Mouse (Mus musculus): ENCODE measurements around the gene Epn2. TPM values are rescaled to one million over a fixed set of nuclear protein-coding genes. Genes with fewer than 3 reads are reported as not detected.

Epn2 gene
- polyA plus RNA-seq, 1 experiment from 2014 or later = 28.0 TPM

GRCm38 (mm10) chr11:61602705-61603104 is 23.2 kb upstream of the Epn2 start:
- no peak overlapping the region for H3K9ac ChIP-seq (ENCODE audit: low read depth, low read length)
- DNase-seq (ENCODE audit: low spot score) = peak; percentile 62
- H3K9me3 ChIP-seq (ENCODE audit: control insufficient read depth, low read length) = peaks cover 15% of the 10 kb centered on the region; the same call in 1 of the 2 replicates
- H3K36me3 ChIP-seq (ENCODE audit: control insufficient read depth, insufficient read depth, low read length) = no peaks in the 10 kb centered on the region
- H3K4me3 ChIP-seq (ENCODE audit: low read depth, low read length) = no peak overlapping the region
- H3K27me3 ChIP-seq (replicated peaks; ENCODE audit: control insufficient read depth, insufficient read depth, low read length) = no peaks in the 10 kb centered on the region
- ATAC-seq (ENCODE audit: low read depth) = no peak; the same call in 1 of the 2 replicates
- 75% methylated on average over 6 of the region's 7 CpGs for WGBS
- no peak overlapping the region for H3K4me2 ChIP-seq (ENCODE audit: low read depth, low read length)
- no peak overlapping the region for H3K27ac ChIP-seq (replicated peaks; ENCODE audit: low read depth, low read length)
- H3K4me1 ChIP-seq (ENCODE audit: control insufficient read depth, insufficient read depth, low read length) = no peaks in the 10 kb centered on the region

- Histone ChIP-seq H3K4me2 (ENCODE audit: low read depth, low read length) (no peak overlapping the region), H3K9ac (ENCODE audit: low read depth, low read length) (no peak overlapping the region), H3K4me1 (ENCODE audit: control insufficient read depth, insufficient read depth, low read length) (no peaks in the 10 kb centered on the region), H3K4me3 (ENCODE audit: low read depth, low read length) (no peak overlapping the region), H3K36me3 (ENCODE audit: control insufficient read depth, insufficient read depth, low read length) (no peaks in the 10 kb centered on the region), H3K27me3 (replicated peaks; ENCODE audit: control insufficient read depth, insufficient read depth, low read length) (no peaks in the 10 kb centered on the region), H3K27ac (replicated peaks; ENCODE audit: low read depth, low read length) (no peak overlapping the region), H3K9me3 (ENCODE audit: control insufficient read depth, low read length) (peaks cover 4% of the 10 kb centered on the region; the same call in 1 of the 2 replicates)
- DNase-seq (ENCODE audit: low spot score) (no peak), ATAC-seq (ENCODE audit: low read depth) (no peak)
- WGBS = 39% methylated on average over 3 of the region's 3 CpGs
Observed at GRCm38 (mm10) chr11:61601465-61601864, 22.0 kb upstream of the Epn2 start.

GRCm38 (mm10) chr11:61598367-61598766 is 18.9 kb upstream of the Epn2 start:
- H3K9ac ChIP-seq (ENCODE audit: low read depth, low read length) = no peak overlapping the region
- no peaks in the 10 kb centered on the region for H3K4me1 ChIP-seq (ENCODE audit: control insufficient read depth, insufficient read depth, low read length)
- H3K36me3 ChIP-seq (ENCODE audit: control insufficient read depth, insufficient read depth, low read length) = no peaks in the 10 kb centered on the region
- no peaks in the 10 kb centered on the region for H3K27me3 ChIP-seq (replicated peaks; ENCODE audit: control insufficient read depth, insufficient read depth, low read length)
- no peak overlapping the region for H3K27ac ChIP-seq (replicated peaks; ENCODE audit: low read depth, low read length)
- H3K4me2 ChIP-seq (ENCODE audit: low read depth, low read length) = no peak overlapping the region
- no peak overlapping the region for H3K4me3 ChIP-seq (ENCODE audit: low read depth, low read length)
- WGBS = 63% methylated on average over 6 of the region's 6 CpGs
- ATAC-seq (ENCODE audit: low read depth) (no peak), DNase-seq (ENCODE audit: low spot score) (no peak)
- H3K9me3 ChIP-seq (ENCODE audit: control insufficient read depth, low read length) = no peaks in the 10 kb centered on the region

- H3K27ac ChIP-seq (replicated peaks; ENCODE audit: low read depth, low read length) = no peak overlapping the region
Observed at GRCm38 (mm10) chr11:61597471-61597870, 18.0 kb upstream of the Epn2 start.

GRCm38 (mm10) chr11:61593069-61593468 is 13.6 kb upstream of the Epn2 start:
- no peak overlapping the region for H3K27ac ChIP-seq (replicated peaks; ENCODE audit: low read depth, low read length)
- no peaks in the 10 kb centered on the region for H3K36me3 ChIP-seq (ENCODE audit: control insufficient read depth, insufficient read depth, low read length)
- no peak overlapping the region for H3K4me2 ChIP-seq (ENCODE audit: low read depth, low read length)
- no peaks in the 10 kb centered on the region for H3K9me3 ChIP-seq (ENCODE audit: control insufficient read depth, low read length)
- ATAC-seq (ENCODE audit: low read depth) (no peak), DNase-seq (ENCODE audit: low spot score) (no peak)
- H3K27me3 ChIP-seq (replicated peaks; ENCODE audit: control insufficient read depth, insufficient read depth, low read length) = no peaks in the 10 kb centered on the region
- H3K4me1 ChIP-seq (ENCODE audit: control insufficient read depth, insufficient read depth, low read length) = 0 out of 2 replicates have a peak, but pooled peaks cover 3% of the 10 kb centered on the region
- no peak overlapping the region for H3K9ac ChIP-seq (ENCODE audit: low read depth, low read length)
- no peak overlapping the region for H3K4me3 ChIP-seq (ENCODE audit: low read depth, low read length)

More at GRCm38 (mm10) chr11:61597471-61597870, 18.0 kb upstream of the Epn2 start:
- no peaks in the 10 kb centered on the region for H3K4me1 ChIP-seq (ENCODE audit: control insufficient read depth, insufficient read depth, low read length)
- no peak for DNase-seq (ENCODE audit: low spot score)
- H3K36me3 ChIP-seq (ENCODE audit: control insufficient read depth, insufficient read depth, low read length) = no peaks in the 10 kb centered on the region
- no peaks in the 10 kb centered on the region for H3K27me3 ChIP-seq (replicated peaks; ENCODE audit: control insufficient read depth, insufficient read depth, low read length)
- WGBS = 71% methylated on average over 2 of the region's 2 CpGs
- H3K9me3 ChIP-seq (ENCODE audit: control insufficient read depth, low read length) = no peaks in the 10 kb centered on the region
- ATAC-seq (ENCODE audit: low read depth) = no peak
- H3K9ac ChIP-seq (ENCODE audit: low read depth, low read length) = no peak overlapping the region
- no peak overlapping the region for H3K4me2 ChIP-seq (ENCODE audit: low read depth, low read length)
- H3K4me3 ChIP-seq (ENCODE audit: low read depth, low read length) = no peak overlapping the region

- H3K27ac ChIP-seq (replicated peaks; ENCODE audit: low read depth, low read length) = no peak overlapping the region
- no peaks in the 10 kb centered on the region for H3K9me3 ChIP-seq (ENCODE audit: control insufficient read depth, low read length)
- H3K36me3 ChIP-seq (ENCODE audit: control insufficient read depth, insufficient read depth, low read length) = no peaks in the 10 kb centered on the region
- DNase-seq (ENCODE audit: low spot score) = no peak
- ATAC-seq (ENCODE audit: low read depth) = no peak
- H3K4me2 ChIP-seq (ENCODE audit: low read depth, low read length) = no peak overlapping the region
- 83% methylated on average over 3 of the region's 3 CpGs for WGBS
- no peak overlapping the region for H3K4me3 ChIP-seq (ENCODE audit: low read depth, low read length)
- 0 out of 2 replicates have a peak, but pooled peaks cover 3% of the 10 kb centered on the region for H3K4me1 ChIP-seq (ENCODE audit: control insufficient read depth, insufficient read depth, low read length)
- no peaks in the 10 kb centered on the region for H3K27me3 ChIP-seq (replicated peaks; ENCODE audit: control insufficient read depth, insufficient read depth, low read length)
- H3K9ac ChIP-seq (ENCODE audit: low read depth, low read length) = no peak overlapping the region
Observed at GRCm38 (mm10) chr11:61592061-61592460, 12.6 kb upstream of the Epn2 start.

GRCm38 (mm10) chr11:61590516-61591213 is 11.2 kb upstream of the Epn2 start:
- no peak overlapping the region for H3K4me3 ChIP-seq (ENCODE audit: low read depth, low read length)
- DNase-seq (ENCODE audit: low spot score) (peak; percentile 22), ATAC-seq (ENCODE audit: low read depth) (no peak)
- no peak overlapping the region for H3K9ac ChIP-seq (ENCODE audit: low read depth, low read length)
- no peaks in the 10 kb centered on the region for H3K27me3 ChIP-seq (replicated peaks; ENCODE audit: control insufficient read depth, insufficient read depth, low read length)
- H3K4me1 ChIP-seq (ENCODE audit: control insufficient read depth, insufficient read depth, low read length) = 0 out of 2 replicates have a peak, but pooled peaks cover 3% of the 10 kb centered on the region
- H3K4me2 ChIP-seq (ENCODE audit: low read depth, low read length) = no peak overlapping the region
- no peaks in the 10 kb centered on the region for H3K9me3 ChIP-seq (ENCODE audit: control insufficient read depth, low read length)
- WGBS = 29% methylated on average over 7 of the region's 7 CpGs
- H3K36me3 ChIP-seq (ENCODE audit: control insufficient read depth, insufficient read depth, low read length) = no peaks in the 10 kb centered on the region
- no peak overlapping the region for H3K27ac ChIP-seq (replicated peaks; ENCODE audit: low read depth, low read length)

GRCm38 (mm10) chr11:61585421-61585820 is 5.9 kb upstream of the Epn2 start:
- Histone ChIP-seq H3K4me2 (ENCODE audit: low read depth, low read length) (no peak overlapping the region), H3K4me1 (ENCODE audit: control insufficient read depth, insufficient read depth, low read length) (no peaks in the 10 kb centered on the region), H3K27ac (replicated peaks; ENCODE audit: low read depth, low read length) (no peak overlapping the region), H3K9ac (ENCODE audit: low read depth, low read length) (no peak overlapping the region), H3K9me3 (ENCODE audit: control insufficient read depth, low read length) (no peaks in the 10 kb centered on the region), H3K36me3 (ENCODE audit: control insufficient read depth, insufficient read depth, low read length) (no peaks in the 10 kb centered on the region), H3K27me3 (replicated peaks; ENCODE audit: control insufficient read depth, insufficient read depth, low read length) (no peaks in the 10 kb centered on the region), H3K4me3 (ENCODE audit: low read depth, low read length) (no peak overlapping the region)
- whole genome bisulfite sequencing = 64% methylated on average over 4 of the region's 4 CpGs
- ATAC-seq (ENCODE audit: low read depth) (no peak), DNase-seq (ENCODE audit: low spot score) (no peak)

- ATAC-seq (ENCODE audit: low read depth) = no peak
Observed at GRCm38 (mm10) chr11:61584830-61585229, 5.3 kb upstream of the Epn2 start.

More at GRCm38 (mm10) chr11:61584830-61585229, 5.3 kb upstream of the Epn2 start:
- WGBS = 63% methylated on average over 4 of the region's 4 CpGs
- H3K27ac ChIP-seq (replicated peaks; ENCODE audit: low read depth, low read length) = no peak overlapping the region
- DNase-seq (ENCODE audit: low spot score) = peak; percentile 13
- H3K9ac ChIP-seq (ENCODE audit: low read depth, low read length) = no peak overlapping the region
- no peak overlapping the region for H3K4me2 ChIP-seq (ENCODE audit: low read depth, low read length)
- peaks cover 2% of the 10 kb centered on the region; the same call in 1 of the 2 replicates for H3K9me3 ChIP-seq (ENCODE audit: control insufficient read depth, low read length)
- H3K4me1 ChIP-seq (ENCODE audit: control insufficient read depth, insufficient read depth, low read length) = no peaks in the 10 kb centered on the region
- no peaks in the 10 kb centered on the region for H3K27me3 ChIP-seq (replicated peaks; ENCODE audit: control insufficient read depth, insufficient read depth, low read length)
- no peaks in the 10 kb centered on the region for H3K36me3 ChIP-seq (ENCODE audit: control insufficient read depth, insufficient read depth, low read length)
- H3K4me3 ChIP-seq (ENCODE audit: low read depth, low read length) = no peak overlapping the region

Measured in embryonic facial prominence, embryonic 14.5 days (tissue).